Mouse (Mus musculus): ENCODE results near the gene Ccar1.
A peak's percentile ranks its signal among the peaks of the same experiment; 100 is the strongest.
"Not testable (repeated sequence)": the region's sequence is repeated elsewhere in the genome, so short reads cannot be mapped to it uniquely, and the experiment has no call there.

Gene Ccar1

GRCm38 (mm10) chr10:62725771-62726687 lies 66.1 kb downstream of the Ccar1 start, which contains the start of gene Stox1:
Gene Stox1 (minus strand): TSS chr10:62726128.
- peak; percentile 37 for DNase-seq (ENCODE audit: low spot score)

DNA sequence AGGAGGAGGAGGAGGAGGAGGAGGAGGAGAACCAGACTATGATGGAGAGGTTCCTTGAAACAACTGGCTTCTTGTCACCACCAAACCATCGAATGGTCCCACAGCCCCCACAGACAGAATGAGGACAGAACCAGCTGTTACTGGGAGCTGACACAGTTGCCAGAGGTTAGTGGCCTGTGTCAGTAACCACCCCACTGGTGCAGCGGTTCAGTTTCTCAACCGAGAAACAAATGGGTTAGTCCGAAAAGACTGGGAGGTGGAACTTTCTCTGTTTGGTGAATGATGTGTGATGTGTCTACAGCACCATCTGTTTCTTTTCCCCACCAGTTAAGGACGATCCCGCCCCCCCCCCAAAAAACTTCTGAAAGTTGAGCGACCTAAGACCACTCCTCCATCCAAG lies 67.2 kb downstream of the Ccar1 start:
- DNase-seq (ENCODE audit: low spot score) = no peak

DNA sequence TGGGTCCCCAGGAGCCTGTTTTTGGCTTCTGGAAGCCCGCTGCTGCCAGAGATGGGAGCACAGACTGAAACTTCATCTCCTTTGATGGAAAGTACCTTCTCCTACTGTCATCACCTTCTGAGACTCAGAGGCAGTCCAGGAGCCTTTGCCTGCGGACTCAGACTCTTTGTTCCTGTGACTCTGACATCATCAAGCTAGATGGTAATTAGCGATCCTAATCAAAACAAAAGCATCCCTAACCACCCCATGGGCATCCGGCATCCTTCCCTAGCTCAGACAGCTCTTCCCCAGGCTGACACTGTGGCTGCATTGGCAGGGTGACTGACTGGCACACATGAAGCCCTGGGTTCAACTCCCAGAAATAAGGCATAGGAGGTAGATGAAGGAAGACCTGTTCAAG lies 69.4 kb downstream of the Ccar1 start:
- DNase-seq (ENCODE audit: low spot score) = no peak

- DNase-seq (ENCODE audit: low spot score) = not testable (repeated sequence)
These were observed 71.5 kb downstream of the Ccar1 start for GRCm38 (mm10) chr10:62720574-62720973.

DNA sequence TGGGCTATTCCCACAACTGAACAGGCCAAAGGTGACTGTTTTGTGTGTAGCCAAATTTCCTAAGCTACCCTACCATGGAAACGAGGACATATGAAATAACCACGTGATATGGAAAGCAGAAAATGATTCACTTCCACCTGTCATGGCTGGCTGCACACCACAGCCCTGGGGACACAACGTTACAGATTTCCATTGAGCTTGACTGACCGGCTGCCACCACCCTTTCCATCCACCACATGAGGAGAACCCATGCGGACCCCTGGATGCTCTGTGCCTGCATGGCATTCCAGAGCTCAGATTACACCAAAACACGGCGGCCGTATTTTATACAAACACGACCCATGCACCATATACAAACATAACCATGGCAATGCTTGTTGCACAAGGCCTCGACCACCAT lies 78.6 kb downstream of the Ccar1 start:
- no peak for DNase-seq (ENCODE audit: low spot score)

- DNase-seq (ENCODE audit: low spot score) = no peak
These were observed 88.5 kb downstream of the Ccar1 start for GRCm38 (mm10) chr10:62703579-62703978.

DNA sequence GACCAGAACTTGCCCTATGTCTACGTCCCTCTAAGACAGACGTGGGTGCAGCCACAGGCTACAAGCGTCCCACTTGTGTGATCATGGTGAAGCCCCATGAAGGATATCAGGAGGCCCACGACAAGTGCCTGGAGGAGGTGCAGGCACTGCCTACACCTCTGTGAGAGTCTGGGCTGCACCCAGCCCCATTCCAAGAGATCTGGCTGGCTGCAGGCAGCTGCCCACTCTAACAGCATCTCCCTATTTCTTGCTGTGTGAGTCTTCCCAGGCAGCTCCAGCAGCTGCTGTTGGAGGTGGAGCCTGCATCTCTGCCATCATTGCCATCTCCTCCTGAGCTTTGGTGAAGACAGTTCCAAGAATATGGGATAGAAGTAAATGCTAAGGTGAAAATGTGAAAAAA lies 89.7 kb downstream of the Ccar1 start:
- peak; percentile 21 for DNase-seq (ENCODE audit: low spot score)
